In genomic region chr12:17175531-17175951, GRCm38 (mm10) we compare ENCODE assay signal across 9 mouse cellular contexts. TPM values are rescaled to one million over a fixed set of nuclear protein-coding genes. Genes with fewer than 3 reads are reported as not detected.
DNase-seq lines count a peak whose midpoint lies in the region; ATAC-seq and TF ChIP-seq lines count a peak whose summit lies in the region.
"Had no signal": no experiment of that assay in that cellular context is flagged by ENCODE, and none has a peak within 500 bp of the region (broad histone marks: within the 10 kb centered on the region; RNA-seq: fewer than 3 reads in every experiment).

No protein-coding gene starts in this region.

- peak overlapping the region; percentile 74 for H3K4me3 ChIP-seq in left cerebral cortex, adult 2 months
- peak overlapping the region; percentile 62 for H3K4me3 ChIP-seq in midbrain, embryonic 12.5 days

- peaks cover 43% of the 10 kb centered on the region for H3K27me3 ChIP-seq in midbrain, embryonic 12.5 days

- peak in 1 of 2 experiments; percentile 56 for DNase-seq in left cerebral cortex, adult 2 months (ENCODE audit: extremely low spot score in 1 of 2, low spot score in 2 of 2)
- no peak for DNase-seq in left cerebral cortex, adult 8-10 months (ENCODE audit: low spot score in 2 of 2)
- DNase-seq in embryo, embryonic 10.5 days (ENCODE audit: low spot score) = peak; percentile 32
- peak; percentile 1 to 5 for DNase-seq in heart, postnatal 10 days
- DNase-seq in frontal cortex, postnatal 10 days (ENCODE audit: low spot score in 2 of 2) = no peak
- DNase-seq in gastrocnemius, postnatal 36 days = no peak

- peaks cover 17% of the 10 kb centered on the region for H3K4me1 ChIP-seq in midbrain, embryonic 12.5 days

- WGBS in midbrain, embryonic 12.5 days = 23% methylated on average over 25 of the region's 25 CpGs

- H3K4me2 ChIP-seq in midbrain, embryonic 12.5 days (replicated peaks) = peak overlapping the region; percentile 97

- no peaks in the 10 kb centered on the region for H3K9me3 ChIP-seq in midbrain, embryonic 12.5 days

- TF ChIP-seq CTCF in left cerebral cortex, adult 2 months (IDR thresholded peaks at IDR 0.05) = no peak

- H3K27ac ChIP-seq in left cerebral cortex, adult 2 months = peak overlapping the region; percentile 96
- H3K27ac ChIP-seq in midbrain, embryonic 12.5 days (replicated peaks) = no peak overlapping the region
- H3K27ac ChIP-seq: liver, embryonic 14.5 days had no signal

- intact Hi-C loops in left cerebral cortex, adult 2 months (cut with DNase I) = loop anchor here (2.0 kb wide), 1 partner anchor 55 kb away; no protein-coding TSS in a partner anchor
- intact Hi-C loops in heart, postnatal 10 days (cut with DNase I) = loop anchor here (10.0 kb wide), 1 partner anchor 141 kb away; no protein-coding TSS in a partner anchor
- intact Hi-C loops in gastrocnemius, postnatal 36 days (cut with DNase I) = loop anchor here (5.0 kb wide), 1 partner anchor 47 kb away; no protein-coding TSS in a partner anchor

- peak overlapping the region; percentile 71 for H3K9ac ChIP-seq in midbrain, embryonic 12.5 days (replicated peaks)
- H3K9ac ChIP-seq: liver, embryonic 14.5 days had no signal

- no peak for ATAC-seq in midbrain, embryonic 12.5 days (ENCODE audit: low FRiP score, low read depth)
- ATAC-seq in monocyte, adult 5-6 weeks (replicated peaks; ENCODE audit: insufficient number of reproducible peaks, low FRiP score, low TSS enrichment, poor library complexity, severe bottlenecking) = no peak

- no peaks in the 10 kb centered on the region for H3K36me3 ChIP-seq in midbrain, embryonic 12.5 days

RNA-seq across cellular contexts. Expression of gene Kcnf1, which starts 1.1 kb away (rescaled TPM):
- 100 to 1,000 TPM; 115 to 117 TPM for total RNA-seq in left cerebral cortex, adult 2 months (2021)
- total RNA-seq in left cerebral cortex, adult 8-10 months (2022) = 10 to 100 TPM; 75.8 to 83.7 (median 76.9) TPM
- total RNA-seq in heart, postnatal 10 days (2021) = not detected
- 1.3 and 1.4 TPM in 2 replicates for polyA plus RNA-seq in midbrain, embryonic 12.5 days (2016; fragmentation: Nextera tagmentation; extraction: Ambion mirVana)
- total RNA-seq in monocyte, adult 5-6 weeks (2017) = not detected in 3 replicates
- total RNA-seq in gastrocnemius, postnatal 36 days (2021) = 1 to 10 TPM; 2.2 to 2.9 TPM

Comparison
In these comparisons a context has a peak if more than half of its experiments do, and no peak if none do; other contexts are left out.
1. DNase-seq: peak in embryo, embryonic 10.5 days (single experiment) and heart, postnatal 10 days (2 of 2); none in left cerebral cortex, adult 8-10 months (0 of 2), frontal cortex, postnatal 10 days (0 of 2) and gastrocnemius, postnatal 36 days (0 of 2).
2. RNA of gene Kcnf1, which starts 1.1 kb away (total RNA-seq): 115 to 117 TPM in left cerebral cortex, adult 2 months and 75.8 to 83.7 TPM in left cerebral cortex, adult 8-10 months; 2.2 to 2.9 TPM in gastrocnemius, postnatal 36 days, not detected in heart, postnatal 10 days and not detected in monocyte, adult 5-6 weeks; every median in the first group is over 10 times any median in the second.